Mouse (Mus musculus): Measurements from ENCODE around the gene Amn.

DNA sequence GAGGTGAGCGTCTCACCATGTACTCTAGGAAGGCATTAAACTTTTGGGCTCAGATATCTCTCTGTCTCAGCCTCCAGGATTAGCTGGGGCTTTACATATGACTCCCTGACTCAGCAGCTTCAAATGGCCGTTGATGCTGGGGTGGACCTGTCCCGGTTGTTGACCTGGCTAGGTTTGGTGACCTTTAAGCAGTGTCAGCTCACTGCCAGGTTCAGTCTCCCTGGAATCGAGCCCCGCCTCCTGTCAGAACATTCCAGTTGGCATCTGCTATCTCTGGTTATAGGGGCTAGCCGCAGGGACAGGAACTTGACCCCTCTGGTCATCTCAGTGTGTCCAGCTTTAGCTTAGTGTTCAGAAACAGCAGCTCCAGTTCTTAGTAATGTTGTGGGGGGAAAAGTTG, 5.5 kb downstream of the Amn start:
- TF ChIP-seq CTCF (IDR thresholded peaks at IDR 0.05; ENCODE audit: borderline replicate concordance, control insufficient read depth, extremely low read depth, insufficient read depth, low read length, poor library complexity) = no peak
- no peak for TF ChIP-seq POLR2A (IDR thresholded peaks at IDR 0.05; ENCODE audit: control insufficient read depth, extremely low read depth, insufficient read depth, low read length, poor library complexity)

All from thymus, adult 2 months (tissue).